Mouse (Mus musculus) lung, adult 2 months (tissue): Measurements from ENCODE around the gene Usp6nl.

ENCODE experiments used
- CTCF ChIP-seq: fragments of 200-500 bp; IDR thresholded peaks from 2 replicates; pipeline ENCODE4 v1.5.1; 2011; ENCODE audit warnings: mild to moderate bottlenecking, low read length, control low read depth; ENCODE audit not compliant: insufficient read depth
- POLR2A ChIP-seq: fragments of 200-500 bp; IDR thresholded peaks from 2 replicates; pipeline ENCODE4 v1.6.1; 2011; ENCODE audit warnings: low read depth, mild to moderate bottlenecking, control low read depth, low read length, borderline replicate concordance; ENCODE audit errors: extremely low read depth

DNA sequence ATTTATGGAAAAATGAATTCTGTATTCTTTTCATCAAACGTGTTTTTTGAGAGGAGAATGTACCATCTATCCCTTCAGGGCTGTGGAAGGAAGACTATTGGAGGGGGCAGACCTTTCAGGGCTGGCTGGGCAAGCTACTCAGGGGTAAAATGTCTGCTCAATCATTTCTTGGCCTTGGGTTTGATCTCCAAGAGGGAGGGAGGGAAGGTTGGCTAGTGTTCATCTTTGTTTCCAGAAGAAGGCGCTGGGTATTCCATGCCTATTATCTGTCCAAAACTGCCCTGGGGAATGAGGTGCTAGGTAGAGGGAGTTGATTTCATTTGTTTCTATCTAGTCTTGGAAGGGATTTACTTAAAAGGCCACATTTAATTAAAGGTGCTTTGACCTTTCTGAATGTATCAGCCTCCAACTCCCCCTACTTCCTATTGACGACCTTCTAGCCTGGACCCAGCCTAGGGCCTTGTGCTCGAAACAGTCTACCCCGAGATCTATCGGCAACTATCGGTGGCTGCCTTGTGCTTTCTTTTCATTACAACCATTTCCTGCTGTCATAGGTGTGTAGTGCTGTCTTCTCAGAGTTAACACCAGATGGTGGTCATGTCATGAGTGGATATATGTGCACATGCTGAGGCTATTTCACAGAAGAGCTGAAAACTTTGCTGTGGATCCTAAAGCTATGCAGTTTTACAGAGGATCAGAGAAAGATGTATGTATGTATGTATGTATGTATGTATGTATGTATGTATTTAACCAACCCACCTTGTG is 28.6 kb downstream of the Usp6nl start:
- TF ChIP-seq POLR2A (no peak), CTCF (no peak)
